Mouse (Mus musculus) midbrain, embryonic 16.5 days (tissue): ENCODE measurements around the gene Arid1b. TPM values are rescaled to one million over a fixed set of nuclear protein-coding genes. Genes with fewer than 3 reads are reported as not detected.

Experiments used
- ATAC-seq: fragments of 200-750 bp; cut with Nextera tagmentation; 2 replicates; pipeline ENCODE4 v1.8.0; 2017; ENCODE audit warnings: moderate TSS enrichment
- H3K27ac ChIP-seq: fragments of 300-500 bp; sonication (generic); 2 replicates; pipeline ENCODE4 v1.5.1; 2014; ENCODE audit warnings: mild to moderate bottlenecking, low read length, mixed read lengths
- H3K27me3 ChIP-seq: fragments of 300-500 bp; sonication (generic); 2 replicates; pipeline ENCODE4 v1.6.1; 2014; ENCODE audit warnings: low read depth, low read length, mixed read lengths; ENCODE audit not compliant: control insufficient read depth, insufficient read depth
- H3K36me3 ChIP-seq: fragments of 300-500 bp; sonication (generic); 2 replicates; pipeline ENCODE4 v1.6.1; 2014; ENCODE audit warnings: mild to moderate bottlenecking, low read length, moderate library complexity, mixed read lengths; ENCODE audit not compliant: control insufficient read depth, insufficient read depth
- H3K4me1 ChIP-seq: fragments of 300-500 bp; sonication (generic); 2 replicates; pipeline ENCODE4 v1.6.1; 2014; ENCODE audit warnings: mild to moderate bottlenecking, low read length, mixed read lengths; ENCODE audit not compliant: control insufficient read depth, insufficient read depth
- H3K4me2 ChIP-seq: fragments of 300-500 bp; sonication (generic); 2 replicates; pipeline ENCODE4 v1.6.1; 2014; ENCODE audit warnings: mild to moderate bottlenecking, low read length, mixed read lengths
- H3K4me3 ChIP-seq: fragments of 300-500 bp; sonication (generic); 2 replicates; pipeline ENCODE4 v1.5.1; 2014; ENCODE audit warnings: low read depth, mild to moderate bottlenecking, low read length, moderate library complexity, mixed read lengths
- H3K9ac ChIP-seq: fragments of 300-500 bp; sonication (generic); 2 replicates; pipeline ENCODE4 v1.6.1; 2014; ENCODE audit warnings: low read depth, low read length, mixed read lengths
- H3K9me3 ChIP-seq: fragments of 300-500 bp; sonication (generic); replicated peaks from 2 replicates; pipeline ENCODE4 v1.6.1; 2014; ENCODE audit warnings: mild to moderate bottlenecking, low read length, mixed read lengths; ENCODE audit not compliant: control insufficient read depth, poor library complexity, severe bottlenecking
- WGBS: fragments of 180-500 bp; shearing (Covaris S2); extraction: QIAGEN DNeasy Blood & Tissue Kit; methylation state at CpG from one replicate; pipeline ENCODE4 v1.1.7; 2014; 5-methylcytosine and 5-hydroxymethylcytosine counted together
- polyA plus RNA-seq: library from polyadenylated mRNA; unstranded; fragments of >200 nt; fragmentation: Nextera tagmentation; extraction: Ambion mirVana; gene quantifications from 2 replicates; pipeline ENCODE4 v1.2.1, GENCODE M21; 2015

Gene Arid1b
- polyA plus RNA-seq, 1 experiment from 2014 or later: 13.1 TPM

DNA sequence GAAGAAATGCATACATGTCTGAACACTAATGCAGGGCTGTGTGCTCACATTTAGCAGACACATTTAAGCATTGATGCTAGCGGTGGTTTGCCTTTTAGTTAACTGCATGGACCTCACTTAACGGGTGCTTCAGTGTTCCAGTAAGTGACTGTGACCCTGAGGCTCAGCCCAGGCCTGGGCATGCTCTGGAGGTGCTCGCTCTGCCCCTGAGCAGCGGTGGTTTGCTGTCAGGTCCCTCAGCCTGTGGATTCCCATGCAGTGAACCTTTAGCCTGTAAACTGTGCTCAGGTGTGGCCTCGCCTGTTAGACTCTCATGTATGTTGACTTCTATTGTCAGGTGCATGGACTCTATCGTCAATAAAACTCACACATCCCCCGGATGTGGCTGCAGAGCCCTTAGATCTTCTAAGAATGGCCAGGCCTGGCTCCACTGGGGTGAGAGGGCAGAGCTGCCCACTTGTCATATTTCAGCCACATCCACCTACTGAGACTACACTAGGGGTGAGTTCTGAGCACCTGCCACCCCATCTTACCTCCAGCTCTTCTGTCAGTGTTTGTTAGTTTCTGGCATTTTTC is 169.2 kb downstream of the Arid1b start:
- Histone ChIP-seq H3K27ac (peak overlapping the region; percentile 45), H3K4me1 (peaks cover 14% of the 10 kb centered on the region), H3K4me2 (peak overlapping the region; percentile 3; the same call in 1 of the 2 replicates), H3K9me3 (no peaks in the 10 kb centered on the region), H3K27me3 (no peaks in the 10 kb centered on the region), H3K4me3 (no peak overlapping the region), H3K36me3 (no peaks in the 10 kb centered on the region), H3K9ac (no peak overlapping the region)
- peak; percentile 25; the same call in 1 of the 2 replicates for ATAC-seq
- 80% methylated on average over 7 of the region's 7 CpGs for WGBS

DNA sequence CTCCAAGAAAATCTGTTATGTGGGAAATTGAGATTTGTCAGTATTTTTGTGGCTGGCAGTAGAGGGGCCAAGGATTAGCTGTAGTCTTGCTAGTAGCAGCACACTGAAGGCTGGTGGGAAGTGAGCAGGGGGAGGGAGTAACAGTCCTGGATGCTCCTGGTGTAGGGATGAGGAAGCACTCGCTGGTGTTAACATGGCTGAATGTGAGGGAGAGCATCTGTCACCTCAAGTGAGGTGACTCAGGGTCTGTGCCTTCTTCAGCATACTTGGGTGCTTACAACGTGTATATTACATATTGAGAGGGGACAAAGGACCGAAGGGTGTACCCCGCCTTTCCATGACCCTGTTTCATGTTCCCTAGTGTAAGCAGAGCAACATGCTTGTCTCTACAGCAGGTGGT is 170.7 kb downstream of the Arid1b start:
- 80% methylated on average over 4 of the region's 4 CpGs for WGBS
- Histone ChIP-seq H3K9ac (no peak overlapping the region), H3K36me3 (no peaks in the 10 kb centered on the region), H3K27me3 (no peaks in the 10 kb centered on the region), H3K4me2 (no peak overlapping the region), H3K9me3 (no peaks in the 10 kb centered on the region), H3K4me3 (no peak overlapping the region), H3K4me1 (peaks cover 24% of the 10 kb centered on the region), H3K27ac (no peak overlapping the region)
- ATAC-seq: no peak

DNA sequence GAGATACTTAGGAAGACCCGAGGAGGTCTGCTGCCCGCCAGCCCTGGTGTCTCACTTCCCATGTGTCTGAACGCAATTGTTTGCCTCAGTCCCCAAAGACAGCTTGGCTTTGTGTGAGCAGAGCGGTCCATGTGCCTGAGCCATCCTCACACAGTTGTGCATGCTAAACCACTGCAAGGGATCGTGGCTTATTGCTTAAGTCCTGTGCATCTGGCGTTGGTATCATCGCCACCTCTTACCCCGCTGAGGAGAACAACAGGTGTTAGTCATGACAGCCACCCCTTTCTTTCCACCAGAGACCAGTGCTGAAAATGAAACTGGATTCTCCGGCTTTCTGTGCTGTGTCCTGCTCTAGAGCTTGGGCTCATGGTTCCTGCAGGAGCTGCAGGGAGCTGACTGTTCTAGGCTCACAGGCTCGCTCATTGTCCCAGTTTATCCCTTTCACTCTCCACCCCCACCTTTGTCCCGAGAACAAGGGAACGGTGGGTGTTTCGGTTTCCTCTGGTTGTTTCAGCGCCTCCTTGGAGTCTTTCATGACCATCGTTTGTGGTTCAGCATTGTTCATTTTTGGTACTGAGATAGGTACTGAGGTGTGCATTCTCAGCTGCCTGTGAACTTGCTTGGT is 171.2 kb downstream of the Arid1b start:
- Histone ChIP-seq H3K27me3 (no peaks in the 10 kb centered on the region), H3K27ac (no peak overlapping the region), H3K9me3 (no peaks in the 10 kb centered on the region), H3K4me2 (no peak overlapping the region), H3K36me3 (no peaks in the 10 kb centered on the region), H3K9ac (no peak overlapping the region), H3K4me1 (peaks cover 26% of the 10 kb centered on the region), H3K4me3 (no peak overlapping the region)
- WGBS: 57% methylated on average over 15 of the region's 15 CpGs
- ATAC-seq: no peak

DNA sequence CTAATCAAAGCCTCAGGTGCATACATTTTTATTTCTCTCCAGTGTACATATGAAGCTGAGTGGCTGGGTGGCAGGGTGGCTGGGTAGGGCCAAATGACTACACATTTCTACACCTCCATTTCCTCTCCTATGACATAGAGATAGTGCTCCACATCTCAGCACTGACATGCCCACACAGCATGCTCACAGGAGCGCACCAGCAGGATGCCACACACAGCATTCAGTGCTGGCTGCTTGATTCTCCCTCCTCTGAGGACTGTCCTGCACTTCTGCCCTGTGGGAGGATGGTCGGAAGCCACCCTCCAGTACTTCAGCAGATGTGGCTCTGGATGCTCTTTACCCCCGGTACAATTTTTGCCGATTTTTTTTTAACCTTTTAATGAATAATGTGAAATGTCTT is 172.0 kb downstream of the Arid1b start:
- H3K27ac ChIP-seq: no peak overlapping the region
- no peak overlapping the region for H3K4me3 ChIP-seq
- no peaks in the 10 kb centered on the region for H3K9me3 ChIP-seq
- H3K4me1 ChIP-seq: peaks cover 26% of the 10 kb centered on the region
- no peak overlapping the region for H3K4me2 ChIP-seq
- no peaks in the 10 kb centered on the region for H3K36me3 ChIP-seq
- H3K9ac ChIP-seq: no peak overlapping the region
- no peaks in the 10 kb centered on the region for H3K27me3 ChIP-seq
- ATAC-seq: no peak
- WGBS: 84% methylated on average over 4 of the region's 4 CpGs

GRCm38 (mm10) chr17:5168046-5168445 is 173.9 kb downstream of the Arid1b start:
- WGBS: 87% methylated on average over 7 of the region's 7 CpGs
- Histone ChIP-seq H3K4me2 (no peak overlapping the region), H3K27me3 (no peaks in the 10 kb centered on the region), H3K4me1 (peaks cover 18% of the 10 kb centered on the region), H3K9ac (no peak overlapping the region), H3K9me3 (no peaks in the 10 kb centered on the region), H3K36me3 (no peaks in the 10 kb centered on the region), H3K27ac (no peak overlapping the region), H3K4me3 (no peak overlapping the region)
- ATAC-seq: no peak

DNA sequence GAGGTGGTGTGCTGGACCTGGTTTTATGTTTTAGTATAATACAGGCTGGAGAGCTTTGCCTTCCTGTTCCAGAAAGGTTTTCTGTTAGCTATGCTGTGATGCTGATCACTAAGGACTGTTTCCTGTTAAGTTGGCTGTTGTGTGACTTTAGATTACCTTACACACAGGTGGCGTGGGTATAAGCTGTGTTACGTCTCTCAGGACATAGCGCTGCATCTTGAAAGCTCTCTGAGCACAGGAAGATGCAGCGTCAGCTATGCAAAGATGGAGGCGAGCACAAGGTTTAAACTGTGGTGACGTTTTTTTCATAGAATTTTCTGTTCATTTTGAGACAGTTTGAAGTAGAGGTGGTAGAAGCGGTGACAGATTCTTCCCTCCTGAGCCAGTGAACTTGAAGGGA is 174.5 kb downstream of the Arid1b start:
- Histone ChIP-seq H3K9me3 (no peaks in the 10 kb centered on the region), H3K36me3 (no peaks in the 10 kb centered on the region), H3K4me2 (no peak overlapping the region), H3K27ac (no peak overlapping the region), H3K9ac (no peak overlapping the region), H3K4me1 (peaks cover 13% of the 10 kb centered on the region), H3K4me3 (no peak overlapping the region), H3K27me3 (no peaks in the 10 kb centered on the region)
- ATAC-seq: no peak
- WGBS: 80% methylated on average over 7 of the region's 7 CpGs

GRCm38 (mm10) chr17:5170321-5170720 is 176.2 kb downstream of the Arid1b start:
- no peak overlapping the region for H3K4me2 ChIP-seq
- no peaks in the 10 kb centered on the region for H3K9me3 ChIP-seq
- H3K4me3 ChIP-seq: no peak overlapping the region
- no peaks in the 10 kb centered on the region for H3K27me3 ChIP-seq
- H3K4me1 ChIP-seq: peaks cover 17% of the 10 kb centered on the region
- H3K9ac ChIP-seq: no peak overlapping the region
- no peak overlapping the region for H3K27ac ChIP-seq
- 95% methylated on average over 12 of the region's 12 CpGs for WGBS
- no peaks in the 10 kb centered on the region for H3K36me3 ChIP-seq
- ATAC-seq: no peak

- no peak overlapping the region for H3K4me2 ChIP-seq
- no peak overlapping the region for H3K27ac ChIP-seq
- no peak overlapping the region for H3K9ac ChIP-seq
- no peaks in the 10 kb centered on the region for H3K27me3 ChIP-seq
- H3K9me3 ChIP-seq: no peaks in the 10 kb centered on the region
- H3K4me3 ChIP-seq: no peak overlapping the region
- WGBS: 85% methylated on average over 5 of the region's 5 CpGs
- peaks cover 17% of the 10 kb centered on the region for H3K4me1 ChIP-seq
- H3K36me3 ChIP-seq: no peaks in the 10 kb centered on the region
- ATAC-seq: no peak
Observed at GRCm38 (mm10) chr17:5171467-5171866, 177.3 kb downstream of the Arid1b start.

DNA sequence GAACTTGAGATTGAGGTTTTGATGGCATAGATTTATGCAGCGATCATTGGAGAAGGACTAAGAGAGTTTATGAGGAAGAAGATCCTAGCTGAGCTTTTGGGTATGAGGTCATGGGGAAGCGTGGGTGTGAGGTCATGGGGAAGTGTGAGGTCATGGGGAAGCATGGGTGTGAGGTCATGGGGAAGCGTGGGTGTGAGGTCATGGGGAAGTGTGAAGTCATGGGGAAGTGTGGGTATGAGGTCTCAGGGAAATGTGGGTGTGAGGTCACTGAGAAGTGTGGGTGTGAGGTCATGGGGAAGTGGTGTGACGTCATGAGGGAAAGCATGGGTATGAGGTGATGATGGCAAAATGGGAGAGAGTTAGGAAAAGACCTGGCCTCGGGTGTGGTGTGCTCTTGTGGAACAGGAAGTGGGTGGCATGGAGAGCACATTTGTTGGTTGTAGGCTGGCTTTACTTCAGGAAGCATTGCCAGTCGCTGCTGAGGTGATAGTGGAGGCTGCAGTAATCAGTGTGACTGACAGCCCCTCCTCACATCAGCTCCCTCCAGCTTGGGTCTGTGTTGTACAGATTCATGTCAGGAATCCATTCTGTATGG is 180.4 kb downstream of the Arid1b start:
- Histone ChIP-seq H3K4me3 (no peak overlapping the region), H3K4me2 (no peak overlapping the region), H3K36me3 (no peaks in the 10 kb centered on the region), H3K4me1 (peaks cover 11% of the 10 kb centered on the region), H3K9me3 (no peaks in the 10 kb centered on the region), H3K27ac (no peak overlapping the region), H3K9ac (no peak overlapping the region), H3K27me3 (no peaks in the 10 kb centered on the region)
- no peak for ATAC-seq
- 86% methylated on average over 6 of the region's 6 CpGs for WGBS
